Mouse (Mus musculus) thymus, postnatal 4 days (tissue): Measurements from ENCODE around the gene Fez2.

Experiments used
- DNase-seq: peaks from one replicate; pipeline ENCODE4 v3.0.0; 2021

The Fez2 gene

DNA sequence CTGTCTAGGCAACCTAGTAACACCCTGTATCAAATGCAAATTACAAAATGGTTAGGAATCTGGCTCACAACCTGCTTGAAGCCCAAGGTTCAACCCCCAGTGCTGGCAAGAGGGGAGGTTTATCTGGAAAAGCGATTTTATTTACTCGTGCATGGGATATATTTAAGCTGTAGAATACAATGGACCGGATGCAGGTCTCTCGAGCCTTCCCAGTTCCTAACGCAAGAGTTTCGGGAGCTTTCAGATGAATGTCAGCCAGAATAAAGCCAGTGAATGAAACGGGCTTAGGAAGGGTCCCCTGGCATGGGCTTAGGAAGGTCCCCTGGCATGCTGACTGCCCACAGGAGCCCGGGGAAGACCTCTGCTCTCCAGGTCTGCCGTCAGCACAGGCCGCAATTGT, 11.1 kb downstream of the Fez2 start:
- no peak for DNase-seq

DNA sequence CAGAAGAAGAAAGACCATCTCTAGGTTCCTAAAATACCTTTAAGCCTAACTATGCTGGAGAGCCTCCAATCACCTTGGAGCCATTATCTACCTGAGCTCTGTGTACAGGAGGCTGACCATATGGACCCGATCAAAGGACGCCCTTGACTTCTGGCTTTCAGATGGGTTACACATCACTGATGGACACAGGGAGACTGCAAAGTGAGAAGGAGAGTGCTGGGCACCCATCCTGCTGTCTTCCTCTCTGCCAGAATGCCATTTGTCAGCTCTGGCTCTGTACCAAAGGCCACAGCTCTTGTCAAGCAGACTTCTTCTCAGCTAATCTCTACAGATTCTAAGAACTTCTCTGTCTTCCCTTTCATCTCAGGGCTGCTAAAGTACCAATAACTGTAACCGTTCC, 12.6 kb downstream of the Fez2 start:
- DNase-seq: no peak

DNA sequence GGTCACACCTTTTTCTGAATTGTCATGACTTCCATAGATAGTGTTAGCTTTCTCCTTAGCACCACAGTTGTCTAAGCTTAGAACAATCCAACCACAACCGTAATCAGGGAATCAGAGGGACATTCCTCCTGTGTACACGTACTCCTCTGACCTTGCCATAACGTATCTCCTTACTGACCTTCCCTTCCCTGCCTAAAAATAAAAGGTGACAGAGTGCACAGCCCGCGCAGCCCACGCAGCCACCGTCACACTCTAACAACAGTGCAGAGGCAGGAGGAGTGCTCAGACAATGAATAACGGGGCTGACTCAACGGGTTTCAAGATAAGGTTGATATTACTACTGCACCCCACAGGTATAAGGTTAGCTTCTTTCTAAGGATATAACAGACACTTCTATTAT, 14.1 kb downstream of the Fez2 start:
- DNase-seq: no peak

- DNase-seq: no peak
Observed at GRCm38 (mm10) chr17:78403229-78403628, 14.7 kb downstream of the Fez2 start.

- DNase-seq: no peak
Observed at GRCm38 (mm10) chr17:78402174-78402573, 15.8 kb downstream of the Fez2 start.

- no peak for DNase-seq
Observed at GRCm38 (mm10) chr17:78401713-78402112, 16.2 kb downstream of the Fez2 start.

DNA sequence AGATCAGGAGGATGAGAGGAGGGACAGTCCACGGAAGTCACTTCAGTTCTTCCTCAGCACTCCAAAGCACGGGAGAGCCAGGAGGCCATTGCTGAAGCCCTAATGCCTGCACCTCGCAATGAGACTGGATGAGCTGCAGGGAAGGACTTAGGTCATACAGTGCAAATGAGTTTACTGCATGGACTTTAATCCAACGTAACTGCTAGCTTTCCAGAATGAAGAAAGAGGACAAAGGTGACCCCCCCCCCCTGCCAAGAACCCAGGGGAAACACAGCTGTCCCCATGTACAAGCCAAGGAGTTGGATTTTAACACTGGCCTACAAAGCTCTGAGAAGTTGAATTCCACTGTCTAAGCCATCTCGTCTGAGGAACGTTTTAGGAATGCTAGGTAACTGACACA, 16.6 kb downstream of the Fez2 start:
- no peak for DNase-seq

GRCm38 (mm10) chr17:78400130-78400840, 17.7 kb downstream of the Fez2 start:
- DNase-seq: peak; percentile 40

DNA sequence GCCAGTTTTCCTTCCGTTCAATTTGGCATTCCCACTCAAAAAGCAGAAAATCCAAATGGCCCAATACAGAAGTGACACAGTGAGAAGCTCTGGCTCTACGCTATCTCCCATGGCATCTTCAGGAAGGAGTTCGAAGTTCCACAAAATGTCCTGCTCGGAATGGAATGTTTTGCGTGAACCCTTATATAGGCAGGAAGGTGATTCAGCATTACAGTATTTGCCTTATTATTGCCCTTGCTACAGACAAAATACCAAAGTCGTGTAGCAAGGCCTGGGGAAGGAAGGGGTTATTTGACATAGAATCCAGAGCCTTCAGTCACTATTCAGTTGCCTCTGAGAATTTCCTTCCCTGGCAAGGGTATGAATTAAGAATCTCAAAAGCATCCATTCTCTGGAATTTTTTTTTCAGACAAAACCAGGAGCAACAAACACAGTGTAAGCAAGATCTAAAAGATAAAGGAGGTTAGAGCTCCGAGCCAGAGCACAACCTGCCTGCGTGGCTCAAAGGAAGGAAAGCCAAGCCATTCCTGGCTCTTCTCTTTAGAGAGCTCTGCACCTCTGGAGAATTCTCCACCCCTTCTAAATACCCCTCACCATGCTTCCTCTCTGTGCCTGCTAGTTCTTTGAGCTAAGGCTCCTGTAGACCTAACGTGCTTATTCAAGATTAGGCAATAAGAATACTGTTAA, 25.4 kb downstream of the Fez2 start:
- DNase-seq: no peak

DNA sequence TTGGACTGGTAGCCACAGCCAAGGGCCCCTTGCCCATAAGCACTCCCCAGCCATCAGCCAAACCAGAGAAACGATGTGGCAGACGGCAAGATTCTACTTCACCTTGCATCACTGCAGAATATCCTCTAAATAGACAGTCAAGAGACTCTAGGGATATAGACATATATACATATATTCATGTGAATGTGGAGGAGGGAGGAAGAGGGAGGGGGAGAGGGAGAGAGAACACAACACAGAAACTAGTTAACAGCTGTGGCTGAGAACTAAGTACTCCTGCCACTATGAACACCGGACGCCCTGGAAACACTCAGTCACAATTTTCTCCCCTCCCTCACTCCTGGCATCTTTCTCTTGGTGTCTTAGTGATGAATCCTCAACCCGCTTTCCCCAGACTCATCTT, 28.4 kb downstream of the Fez2 start:
- DNase-seq: no peak

- DNase-seq: no peak
Observed at GRCm38 (mm10) chr17:78388101-78388847, 29.7 kb downstream of the Fez2 start.

DNA sequence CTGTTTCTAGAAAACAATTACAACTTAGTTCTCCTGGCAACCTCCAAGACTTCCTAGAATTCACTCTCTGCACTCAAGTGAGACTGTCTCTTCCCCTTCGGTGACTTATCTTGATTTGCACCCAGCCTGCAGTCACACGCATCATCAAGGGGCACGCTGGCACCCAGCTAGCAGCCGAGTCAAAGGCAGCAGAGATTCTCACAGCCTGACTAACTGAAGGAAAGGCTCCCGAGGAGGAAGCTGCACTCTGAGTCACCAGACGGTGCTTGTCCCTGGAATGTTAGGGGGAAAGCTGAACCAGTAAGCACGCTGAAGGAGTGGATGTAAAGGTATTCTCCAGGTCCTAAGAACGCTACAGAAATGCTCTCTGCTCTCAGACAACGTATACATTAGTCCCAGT, 30.3 kb downstream of the Fez2 start:
- DNase-seq: no peak

DNA sequence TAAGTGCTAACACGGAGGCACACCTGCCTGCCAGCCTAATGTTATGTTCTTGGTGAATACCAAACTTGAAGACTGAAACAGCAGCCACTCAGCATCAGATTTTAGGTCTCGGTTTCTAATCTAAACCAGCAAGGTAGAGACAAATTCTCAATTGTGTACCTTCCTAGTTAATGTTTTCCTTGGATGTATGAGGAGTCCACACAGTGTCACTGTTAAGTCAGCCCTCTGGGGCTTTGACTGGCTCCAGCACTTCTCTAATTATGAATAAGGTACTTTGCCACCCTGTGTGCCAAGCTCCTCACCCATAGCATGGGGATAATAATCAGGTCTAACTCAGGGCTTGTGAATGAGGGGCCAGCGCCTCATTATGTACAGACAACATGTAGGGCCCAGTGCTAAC, 35.6 kb downstream of the Fez2 start:
- no peak for DNase-seq

- no peak for DNase-seq
Observed at GRCm38 (mm10) chr17:78379730-78380245, 38.2 kb downstream of the Fez2 start.

GRCm38 (mm10) chr17:78379079-78379729, 38.7 kb downstream of the Fez2 start:
- no peak for DNase-seq

DNA sequence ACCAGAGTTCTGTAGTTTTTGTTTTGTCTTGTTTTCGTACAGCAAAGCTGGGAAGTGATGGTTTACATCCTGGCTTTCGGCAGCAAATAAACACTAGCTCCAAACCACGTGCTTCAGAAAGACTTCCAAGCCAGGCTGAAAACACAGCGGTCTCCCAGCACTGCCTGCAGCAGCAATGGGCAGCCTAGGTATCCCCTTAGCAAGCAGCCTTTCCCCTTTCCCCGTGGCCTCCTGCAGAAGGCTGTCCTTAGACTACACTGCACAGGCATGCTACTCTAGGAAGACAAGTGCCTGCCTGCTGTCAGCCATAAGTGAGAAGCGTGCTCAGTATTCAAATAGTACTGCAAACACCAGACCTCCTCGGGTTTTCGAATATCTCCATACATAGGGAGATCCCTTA, 41.4 kb downstream of the Fez2 start:
- DNase-seq: no peak

- DNase-seq: no peak
Observed at GRCm38 (mm10) chr17:78374756-78375155, 43.2 kb downstream of the Fez2 start.

DNA sequence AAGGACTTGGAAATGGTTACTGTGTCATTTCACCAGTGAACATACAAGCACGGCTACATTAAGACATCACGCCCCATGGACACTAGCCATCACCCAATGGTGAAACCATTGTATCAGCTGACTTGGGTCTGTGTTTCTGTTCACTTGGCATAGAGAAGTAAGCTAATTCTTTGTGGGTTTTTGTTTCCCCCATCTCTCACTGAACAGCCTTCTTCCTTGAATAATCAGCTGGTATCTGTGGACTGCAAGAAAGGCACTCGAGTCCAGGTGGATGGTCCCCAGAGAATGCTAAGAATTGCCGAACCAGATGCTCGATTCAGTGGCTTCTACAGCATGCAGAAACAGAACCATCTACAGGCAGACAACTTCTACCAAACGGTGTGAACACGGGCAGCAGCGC, 44.1 kb downstream of the Fez2 start:
- DNase-seq: no peak

DNA sequence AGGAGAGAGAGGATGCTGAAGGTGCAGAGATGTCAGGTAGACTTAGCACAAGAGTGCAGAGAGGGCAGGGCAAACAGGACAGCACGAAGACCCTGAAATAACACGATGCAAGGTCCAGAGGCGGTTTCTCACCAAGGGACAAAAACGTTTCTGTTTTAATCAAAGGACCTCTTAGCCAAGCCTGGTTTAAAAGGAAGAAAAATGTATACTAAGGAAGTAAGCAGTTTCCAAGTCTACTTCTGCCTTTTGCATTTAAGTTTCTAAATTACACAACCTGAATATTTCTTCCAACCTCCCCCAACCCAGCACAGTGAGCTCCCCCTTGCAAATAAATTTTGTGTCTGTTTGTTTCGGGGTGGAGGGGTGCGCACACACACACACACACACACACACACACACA, 44.8 kb downstream of the Fez2 start:
- no peak for DNase-seq

- peak; percentile 29 for DNase-seq
Observed at GRCm38 (mm10) chr17:78370445-78370844, 47.5 kb downstream of the Fez2 start.

- no peak for DNase-seq
Observed at GRCm38 (mm10) chr17:78368481-78368880, 49.5 kb downstream of the Fez2 start.

- DNase-seq: no peak
Observed at GRCm38 (mm10) chr17:78366070-78366469, 51.9 kb downstream of the Fez2 start.
